Mouse (Mus musculus): Measurements from ENCODE around the gene Synpo2.

DNA sequence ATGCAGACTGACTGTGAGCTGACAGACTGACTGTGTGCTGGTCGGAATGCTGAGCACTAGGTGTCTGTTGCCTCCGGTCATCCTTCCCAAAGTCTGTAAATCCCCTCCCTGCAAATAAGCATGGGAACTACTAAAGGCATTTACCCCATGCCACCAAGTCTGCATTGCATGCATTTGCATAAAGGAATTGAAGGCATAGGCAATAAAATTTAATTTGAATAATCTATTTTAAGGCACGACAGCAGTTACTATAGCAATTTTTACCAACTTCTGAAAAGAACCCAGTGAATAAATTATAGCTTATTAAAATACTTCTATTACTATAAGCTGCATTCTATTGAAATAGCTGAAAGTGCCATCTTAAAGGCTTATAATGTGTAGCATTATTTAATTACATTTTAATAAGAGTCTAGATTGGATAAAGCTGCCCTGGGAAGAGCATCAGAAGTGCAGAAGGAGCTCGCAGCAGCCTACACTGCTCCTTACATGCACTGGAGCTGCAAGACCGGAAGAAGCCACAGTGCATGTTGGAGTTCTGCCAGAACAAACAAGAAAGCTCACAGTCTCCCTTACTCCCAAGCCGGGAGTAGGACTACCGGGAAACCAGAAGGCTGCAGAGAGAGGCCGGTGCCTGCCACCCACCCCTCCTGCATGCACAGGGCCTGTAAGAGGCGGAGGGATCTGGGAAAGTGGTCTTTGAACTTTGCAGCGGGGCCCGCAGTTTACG, 142.9 kb downstream of the Synpo2 start:
- no peak for TF ChIP-seq CTCF (IDR thresholded peaks at IDR 0.05; ENCODE audit: low read depth)
- no peak for TF ChIP-seq EP300 (IDR thresholded peaks at IDR 0.05; ENCODE audit: low read depth)

Data from liver, postnatal 0 days (tissue).